Mouse (Mus musculus): ENCODE results near the gene Ednra.

Ednra gene

DNA sequence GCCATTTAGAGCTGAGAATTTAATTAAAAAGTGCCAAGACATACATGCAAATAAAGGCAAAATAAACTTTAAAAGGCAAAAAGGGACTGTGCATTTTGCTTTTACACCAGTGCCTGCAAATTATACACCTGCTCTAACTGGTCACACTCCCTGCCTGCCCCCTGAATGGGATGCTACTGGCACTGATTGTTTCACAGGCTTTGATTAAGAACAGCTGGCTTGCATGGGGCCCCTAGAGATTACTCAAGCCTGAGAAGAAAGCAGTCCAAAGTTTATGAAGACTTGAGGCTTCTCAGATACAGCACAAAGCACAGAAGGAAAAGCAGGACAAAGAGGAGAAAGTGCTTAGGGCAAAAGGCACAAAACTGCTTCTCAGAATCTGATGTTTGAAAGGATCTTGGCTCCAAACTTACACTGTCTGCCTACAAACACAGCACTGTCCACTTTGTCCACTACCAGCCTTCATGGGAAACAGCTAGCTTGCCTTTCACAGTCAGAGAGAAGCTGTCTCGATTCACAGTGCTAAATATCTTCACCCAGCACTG lies 73.5 kb downstream of the Ednra start:
- DNase-seq (ENCODE audit: low read depth, low spot score), result no peak

- no peak for DNase-seq (ENCODE audit: low read depth, low spot score)
These were observed 84.0 kb downstream of the Ednra start for GRCm38 (mm10) chr8:77640093-77640839.

- no peak for DNase-seq (ENCODE audit: low read depth, low spot score)
These were observed 86.7 kb downstream of the Ednra start for GRCm38 (mm10) chr8:77637593-77637992.

- no peak for DNase-seq (ENCODE audit: low read depth, low spot score)
These were observed 90.2 kb downstream of the Ednra start for GRCm38 (mm10) chr8:77634035-77634434.

GRCm38 (mm10) chr8:77633211-77633610 lies 91.1 kb downstream of the Ednra start:
- DNase-seq (ENCODE audit: low read depth, low spot score), result no peak

- no peak for DNase-seq (ENCODE audit: low read depth, low spot score)
These were observed 93.6 kb downstream of the Ednra start for GRCm38 (mm10) chr8:77630691-77631090.

DNA sequence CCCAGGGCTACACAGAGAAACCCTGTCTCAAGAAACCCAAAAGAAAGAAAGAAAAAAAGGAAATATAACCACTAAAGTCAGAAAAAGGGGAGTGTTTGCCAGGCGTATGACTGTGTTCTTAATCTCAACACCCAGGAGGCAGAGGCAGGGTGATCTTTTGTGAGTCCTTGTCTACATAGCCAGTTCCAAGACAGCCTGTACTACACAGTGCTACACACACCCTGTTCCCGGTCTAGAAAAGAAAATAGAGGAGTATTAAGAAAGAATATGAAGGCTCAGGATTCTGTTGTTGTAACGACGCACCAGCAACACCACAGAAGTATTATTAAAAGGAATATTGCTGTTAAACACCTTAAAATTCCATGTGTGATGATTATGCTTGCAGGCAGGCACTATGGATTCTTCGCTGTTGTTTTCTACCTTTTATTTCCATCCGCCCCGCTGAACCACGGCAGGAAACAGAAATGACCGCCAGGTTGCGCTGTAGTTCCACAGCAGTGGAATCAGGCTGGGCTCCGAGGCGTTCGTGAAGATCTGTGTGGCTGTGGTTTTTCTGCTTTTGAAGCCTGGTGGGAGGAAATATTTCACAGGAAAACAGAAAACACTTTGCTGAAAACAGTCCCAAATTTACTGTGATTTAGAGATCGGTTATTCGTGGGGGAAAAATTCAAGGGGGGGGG lies 94.3 kb downstream of the Ednra start:
- peak; percentile 81 for DNase-seq (ENCODE audit: low read depth, low spot score)

GRCm38 (mm10) chr8:77623677-77624209 lies 100.5 kb downstream of the Ednra start:
- DNase-seq (ENCODE audit: low read depth, low spot score), result no peak

GRCm38 (mm10) chr8:77617916-77618315 lies 106.3 kb downstream of the Ednra start:
- DNase-seq (ENCODE audit: low read depth, low spot score), result peak; percentile 72
